Mouse (Mus musculus) bone marrow macrophage, adult 2 months (primary cell): ENCODE results near the gene Trim26. TPM values are rescaled to one million over a fixed set of nuclear protein-coding genes. Genes with fewer than 3 reads are reported as not detected.
"Not testable (repeated sequence)": the region's sequence is repeated elsewhere in the genome, so short reads cannot be mapped to it uniquely, and the experiment has no call there.

Source experiments
- H3K27ac ChIP-seq: 2 replicates; pipeline ENCODE4 v1.5.1; 2012; ENCODE audit warnings: low read depth, low read length; ENCODE audit not compliant: insufficient read depth
- H3K4me1 ChIP-seq: 2 replicates; pipeline ENCODE4 v1.6.1; 2012; ENCODE audit warnings: low read length; ENCODE audit not compliant: control insufficient read depth, insufficient read depth
- H3K4me3 ChIP-seq: 2 replicates; pipeline ENCODE4 v1.5.1; 2012; ENCODE audit warnings: mild to moderate bottlenecking, low read length, moderate library complexity; ENCODE audit not compliant: insufficient read depth
- CTCF ChIP-seq: IDR thresholded peaks from 2 replicates; pipeline ENCODE4 v1.5.1; 2012; ENCODE audit warnings: low read depth, mild to moderate bottlenecking, low read length, moderate library complexity
- POLR2A ChIP-seq: IDR thresholded peaks from 2 replicates; pipeline ENCODE4 v1.6.1; 2012; ENCODE audit warnings: mild to moderate bottlenecking, low read depth, low read length, borderline replicate concordance
- polyA plus RNA-seq: library from polyadenylated mRNA; stranded (reverse); fragments of >200 nt; gene quantifications from 2 replicates; pipeline ENCODE4 v1.2.4, GENCODE M21; 2012; ENCODE audit not compliant: missing spikeins, insufficient read depth, insufficient read length

Gene Trim26
- polyA plus RNA-seq = 65.9 and 67.3 TPM in 2 replicates

DNA sequence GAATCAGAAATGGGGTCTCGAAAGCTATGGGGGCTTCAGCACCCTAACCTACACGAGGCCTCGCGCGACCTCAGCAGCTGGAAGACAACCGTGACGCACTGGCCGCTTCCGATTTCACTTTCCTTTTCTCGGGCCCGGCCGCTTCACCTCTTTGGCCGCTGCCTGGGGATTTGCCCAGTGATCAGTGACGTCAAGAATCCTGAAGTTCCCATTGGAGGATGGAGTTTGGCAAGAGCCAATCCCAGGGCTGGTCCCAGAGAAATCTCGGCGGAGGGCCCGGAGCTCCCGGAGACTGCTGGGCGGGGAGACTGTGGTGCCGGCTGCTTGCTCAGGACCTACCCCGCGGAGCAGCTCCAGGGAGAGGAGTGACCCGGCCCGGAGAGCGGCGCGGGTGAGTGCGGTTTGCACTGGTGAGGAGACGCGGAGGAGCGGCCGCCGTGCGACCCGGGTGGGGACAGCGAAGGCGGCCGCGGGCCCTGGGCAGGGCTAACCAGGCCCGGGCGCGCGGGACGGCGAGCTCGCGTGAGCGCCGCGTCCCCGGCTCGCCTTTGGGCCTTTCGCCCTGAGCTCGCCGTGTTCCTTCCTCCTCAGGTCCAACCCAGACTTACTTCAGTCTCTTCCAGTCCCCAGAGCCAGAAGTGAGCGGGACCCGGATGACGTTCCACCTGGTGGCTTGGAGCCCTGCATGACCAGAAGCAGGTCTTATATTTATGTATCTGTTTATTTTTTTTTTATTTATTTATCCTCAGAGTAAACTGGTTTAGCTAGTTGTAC is at the start of gene Trim26:
Trim26 (plus strand) TSS at position 261 of the 774 bp plus-strand sequence.
- no peak for TF ChIP-seq POLR2A
- no peak for TF ChIP-seq CTCF
- Histone ChIP-seq H3K4me1 (peaks cover 18% of the 10 kb centered on the region), H3K4me3 (peak within 1 kb of the TSS; percentile 87), H3K27ac (peak within 1 kb of the TSS; percentile 73)

GRCm38 (mm10) chr17:36788351-36788750 is 48.6 kb upstream of the Trim26 start:
- Histone ChIP-seq H3K27ac (no peak overlapping the region), H3K4me1 (no peaks in the 10 kb centered on the region), H3K4me3 (no peak overlapping the region)
- TF ChIP-seq POLR2A (no peak), CTCF (no peak)

DNA sequence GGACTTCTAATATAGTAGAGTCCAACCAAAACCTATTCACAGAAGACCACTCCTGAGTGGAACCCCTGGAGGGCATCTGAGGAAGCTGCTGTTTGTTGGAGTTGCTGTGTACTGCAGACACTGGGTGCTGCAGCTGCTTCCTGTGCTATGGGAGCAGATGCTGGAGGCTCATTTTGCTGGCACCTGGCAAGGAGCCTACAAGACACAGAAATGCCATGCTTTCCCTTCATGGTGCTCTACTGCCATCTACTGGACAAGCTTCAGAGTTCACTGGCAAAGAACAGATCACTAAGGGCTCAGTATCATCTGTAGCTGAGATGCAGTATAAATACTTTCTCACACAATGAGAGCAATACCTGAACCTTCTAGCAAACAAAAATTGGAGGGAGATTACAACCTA is 48.1 kb upstream of the Trim26 start:
- H3K27ac ChIP-seq = not testable (repeated sequence)

DNA sequence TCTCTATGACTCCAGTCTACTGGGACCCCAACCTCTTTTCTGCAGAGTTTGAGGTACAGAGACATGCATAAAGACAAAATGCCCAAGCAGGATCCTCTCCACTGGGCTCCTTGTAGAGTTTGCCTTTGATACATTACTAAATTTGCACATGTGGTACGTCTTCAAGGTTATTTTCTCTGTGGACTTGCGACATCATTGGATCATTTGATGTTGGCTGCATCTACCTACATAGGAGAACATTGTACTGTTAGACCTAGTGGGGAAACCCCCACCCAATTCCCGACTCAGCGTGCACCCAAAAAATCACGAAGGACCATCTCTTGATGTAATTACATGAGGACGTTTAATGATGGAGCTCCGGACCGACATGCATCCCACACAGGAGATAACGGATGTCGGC is 37.4 kb upstream of the Trim26 start:
- Histone ChIP-seq H3K27ac (no peak overlapping the region), H3K4me3 (no peak overlapping the region), H3K4me1 (no peaks in the 10 kb centered on the region)
- no peak for TF ChIP-seq POLR2A
- no peak for TF ChIP-seq CTCF

More for the DNA sequence above, 48.1 kb upstream of the Trim26 start:
- H3K4me3 ChIP-seq, H3K4me1 ChIP-seq: not testable (repeated sequence)

- not testable (repeated sequence) for H3K4me3 ChIP-seq, H3K27ac ChIP-seq, H3K4me1 ChIP-seq
These were observed 36.9 kb upstream of the Trim26 start for GRCm38 (mm10) chr17:36799921-36800462.

GRCm38 (mm10) chr17:36811871-36812270 is 25.1 kb upstream of the Trim26 start, which contains the start of gene H2-M10.6:
TSS of gene H2-M10.6 (plus strand) at chr17:36812171.
- TF ChIP-seq POLR2A (no peak), CTCF (no peak)
- no peaks in the 10 kb centered on the region for H3K4me1 ChIP-seq
- no peak within 1 kb of the TSS for H3K4me3 ChIP-seq
- H3K27ac ChIP-seq = no peak within 1 kb of the TSS

- no peaks in the 10 kb centered on the region for H3K4me1 ChIP-seq
- TF ChIP-seq POLR2A = no peak
- TF ChIP-seq CTCF = no peak
These were observed 12.9 kb upstream of the Trim26 start for GRCm38 (mm10) chr17:36824005-36824404.

DNA sequence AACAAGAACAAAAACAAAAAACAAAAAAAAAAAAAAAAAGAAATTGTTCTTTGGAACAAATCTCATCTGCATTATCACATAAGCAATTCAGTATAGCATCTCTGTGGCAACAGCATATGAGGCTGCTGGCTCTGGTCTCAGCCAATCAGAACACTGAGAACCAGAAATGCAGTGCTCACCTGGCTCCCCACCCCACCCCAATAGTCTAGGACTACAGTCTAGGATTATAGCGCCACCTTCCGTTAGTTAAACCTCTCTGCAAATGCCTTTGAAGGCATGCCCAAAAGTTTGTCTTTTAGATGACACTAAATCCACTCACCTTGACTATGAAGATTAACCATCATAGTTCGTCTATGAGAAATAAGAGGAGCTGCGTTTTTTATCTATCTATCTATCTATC is 11.4 kb upstream of the Trim26 start:
- H3K4me1 ChIP-seq = no peaks in the 10 kb centered on the region
- no peak for TF ChIP-seq POLR2A
- TF ChIP-seq CTCF = no peak
- H3K4me3 ChIP-seq = no peak overlapping the region
- no peak overlapping the region for H3K27ac ChIP-seq

More at GRCm38 (mm10) chr17:36824005-36824404, 12.9 kb upstream of the Trim26 start:
- no peak overlapping the region for H3K27ac ChIP-seq
- H3K4me3 ChIP-seq = no peak overlapping the region

DNA sequence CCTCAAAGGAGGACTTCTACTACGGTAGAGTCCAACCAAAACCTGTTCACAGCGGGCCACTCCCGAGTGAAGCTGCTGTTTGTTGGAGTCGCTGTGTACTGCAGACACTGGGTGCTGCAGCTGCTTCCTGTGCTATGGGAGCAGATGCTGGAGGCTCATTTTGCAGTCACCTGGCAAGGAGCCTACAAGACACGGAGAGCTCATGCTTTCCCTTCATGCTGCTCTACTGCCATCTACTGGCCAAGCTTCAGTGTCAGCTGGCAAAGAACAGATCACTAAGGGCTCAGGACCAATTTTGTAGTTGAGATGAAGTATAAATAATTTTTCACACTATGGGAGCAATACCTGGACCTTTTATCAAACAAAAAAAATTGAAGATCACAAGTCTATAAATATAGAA is 10.9 kb upstream of the Trim26 start:
- H3K4me3 ChIP-seq, H3K27ac ChIP-seq, H3K4me1 ChIP-seq: not testable (repeated sequence)
- peak; percentile 53 for TF ChIP-seq CTCF

DNA sequence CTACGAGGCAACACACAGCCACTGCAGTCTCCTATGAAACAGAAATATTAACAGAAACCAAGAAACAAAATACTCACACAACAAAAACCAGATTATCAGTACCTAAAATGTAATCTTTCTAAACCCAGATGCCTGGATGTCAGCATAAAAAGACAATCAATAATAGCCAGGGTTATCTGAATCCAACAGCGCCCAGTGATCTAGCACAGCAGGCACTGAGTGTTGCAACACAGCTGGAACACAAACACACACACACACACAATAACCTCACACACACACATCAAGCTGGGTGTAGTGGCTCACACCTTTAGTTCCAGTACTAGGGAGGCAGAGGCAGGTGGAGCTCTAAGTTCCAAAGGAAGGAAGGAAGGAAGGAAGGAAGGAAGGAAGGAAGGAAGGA is 8.4 kb upstream of the Trim26 start:
- Histone ChIP-seq H3K4me3 (no peak overlapping the region), H3K27ac (no peak overlapping the region), H3K4me1 (no peaks in the 10 kb centered on the region)
- TF ChIP-seq POLR2A (no peak), CTCF (no peak)

- H3K27ac ChIP-seq = no peak overlapping the region
- no peak overlapping the region for H3K4me3 ChIP-seq
- no peak for TF ChIP-seq CTCF
- TF ChIP-seq POLR2A = no peak
- H3K4me1 ChIP-seq = no peaks in the 10 kb centered on the region
These were observed 6.5 kb upstream of the Trim26 start for GRCm38 (mm10) chr17:36830470-36830869.
